Mouse (Mus musculus): ENCODE data around the gene Tspan13. TPM values are rescaled to one million over a fixed set of nuclear protein-coding genes. Genes with fewer than 3 reads are reported as not detected.

Tspan13 gene
- polyA plus RNA-seq (2015; fragmentation: Nextera tagmentation; extraction: Ambion mirVana): 213 and 218 TPM in 2 replicates

- DNase-seq (ENCODE audit: low spot score): peak; percentile 94
Measured at GRCm38 (mm10) chr12:36042348-36042778, at the start of gene Tspan13. Gene Tspan13 (minus strand): TSS chr12:36042500.

DNA sequence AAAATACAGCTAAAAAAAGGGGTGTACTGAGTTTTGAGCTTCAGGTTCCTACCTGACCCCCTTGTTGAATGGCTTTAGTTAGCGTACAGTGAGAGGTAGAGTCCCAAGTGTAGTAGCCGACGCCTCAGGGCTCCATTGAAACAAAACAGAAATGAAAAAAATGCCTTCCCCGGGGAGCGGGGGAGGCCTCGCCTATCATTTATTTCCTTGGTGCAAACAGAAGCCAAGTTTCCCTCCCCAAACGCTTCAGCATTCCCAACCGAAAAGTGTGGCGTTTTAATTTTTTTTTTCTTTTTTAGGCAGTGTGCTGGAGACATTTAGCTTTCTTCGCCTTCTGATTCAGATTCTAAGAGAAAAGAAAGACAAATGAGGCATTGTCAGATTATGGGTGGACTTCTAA, 49.7 kb upstream of the Tspan13 start:
- DNase-seq (ENCODE audit: low spot score): no peak

GRCm38 (mm10) chr12:36089221-36089620, 46.9 kb upstream of the Tspan13 start:
- DNase-seq (ENCODE audit: low spot score): no peak

DNA sequence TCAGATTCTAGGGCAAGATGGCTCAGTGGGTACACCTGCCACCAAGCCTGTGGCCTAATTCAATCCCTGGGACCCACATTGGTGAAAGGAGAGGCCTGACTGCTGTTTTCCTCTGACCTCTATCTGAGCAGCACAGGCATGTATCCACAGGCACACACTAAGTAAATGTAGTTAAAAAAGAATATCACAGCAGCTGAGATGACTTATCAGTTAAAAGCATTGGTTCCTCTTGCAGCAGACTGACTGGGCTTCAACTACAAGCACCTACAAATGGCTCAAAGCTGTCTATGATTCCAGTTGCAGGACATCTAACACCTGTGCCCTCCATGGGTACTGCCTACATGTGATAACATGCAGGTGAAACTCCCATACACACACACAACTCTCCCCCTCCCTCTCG, 46.5 kb upstream of the Tspan13 start:
- no peak for DNase-seq (ENCODE audit: low spot score)

DNA sequence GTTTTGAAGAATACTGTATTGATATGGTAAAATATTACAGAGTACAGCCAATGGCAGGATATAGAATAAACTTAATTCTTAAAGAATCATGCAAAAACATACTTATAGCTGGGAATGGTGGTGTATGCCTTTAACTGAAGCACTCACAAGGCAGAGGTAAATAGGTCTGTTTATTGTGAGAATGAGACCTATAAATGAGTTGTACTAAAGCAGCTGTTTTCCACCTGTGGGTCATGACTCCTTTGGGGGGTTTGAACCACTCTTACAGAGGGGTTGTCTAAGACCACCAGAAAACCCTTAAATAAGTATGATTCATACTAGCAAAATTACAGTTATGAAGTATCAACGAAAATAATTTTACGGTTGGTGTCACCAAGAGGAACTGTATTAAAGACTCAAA, 43.1 kb upstream of the Tspan13 start:
- no peak for DNase-seq (ENCODE audit: low spot score)

DNA sequence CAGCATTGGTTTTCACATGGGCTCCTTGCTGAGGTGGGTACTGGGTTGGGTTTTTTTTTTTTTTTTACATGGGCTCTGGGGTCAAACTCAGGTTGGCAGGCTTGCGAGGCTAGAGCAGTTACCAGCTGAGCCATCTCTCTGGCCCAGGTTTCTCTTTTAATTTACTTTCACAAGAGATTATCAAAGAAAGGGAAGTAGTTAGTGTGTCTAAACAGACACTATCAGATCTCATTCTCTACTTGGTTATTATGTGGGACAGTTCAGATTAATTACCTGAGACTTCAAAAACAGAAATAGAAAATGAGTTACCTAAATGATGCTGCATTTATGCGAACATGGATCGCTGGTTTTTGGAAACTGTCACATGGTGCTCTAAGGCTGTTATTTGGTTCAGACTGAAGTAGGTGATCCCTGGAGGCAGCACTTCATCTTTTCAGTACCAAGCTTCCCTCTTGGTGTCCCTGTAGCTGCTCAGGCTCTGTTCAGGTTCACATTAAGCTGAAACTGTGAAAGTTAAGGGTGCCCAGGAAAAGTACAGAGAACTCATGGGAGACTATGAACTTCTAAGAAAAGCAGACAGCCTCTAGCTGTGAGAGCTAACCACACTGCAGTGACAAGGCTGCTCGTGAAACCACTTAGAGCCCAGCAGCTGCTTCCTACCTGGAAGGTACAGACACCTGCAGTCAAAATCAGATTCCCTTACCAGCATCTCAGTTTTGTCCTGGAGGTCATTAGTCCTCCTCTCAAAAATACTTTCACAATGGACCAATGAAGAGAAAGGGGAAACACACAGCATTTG, 36.0 kb upstream of the Tspan13 start:
- DNase-seq (ENCODE audit: low spot score): peak; percentile 41

GRCm38 (mm10) chr12:36072860-36073259, 30.6 kb upstream of the Tspan13 start:
- DNase-seq (ENCODE audit: low spot score): peak; percentile 42

GRCm38 (mm10) chr12:36070231-36070630, 27.9 kb upstream of the Tspan13 start:
- no peak for DNase-seq (ENCODE audit: low spot score)

DNA sequence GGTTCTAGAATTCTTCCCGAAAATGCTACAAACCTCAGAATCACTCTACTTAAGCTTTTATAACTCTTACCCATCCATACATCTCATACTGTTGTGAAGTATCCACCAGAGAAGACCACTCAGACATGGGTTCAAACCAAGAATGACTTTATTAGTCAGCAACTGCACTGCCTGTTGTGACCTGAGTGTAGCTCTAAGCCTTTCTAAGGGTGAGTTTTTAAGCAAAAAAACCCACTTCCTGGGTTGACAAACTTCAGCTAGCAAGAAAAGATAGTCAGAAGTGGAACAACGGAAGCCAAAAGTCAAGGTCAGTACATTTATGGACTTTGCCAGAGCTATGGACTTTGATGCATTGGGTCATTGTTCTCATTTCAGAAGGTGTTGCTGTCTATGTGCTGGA, 25.2 kb upstream of the Tspan13 start:
- DNase-seq (ENCODE audit: low spot score): no peak

DNA sequence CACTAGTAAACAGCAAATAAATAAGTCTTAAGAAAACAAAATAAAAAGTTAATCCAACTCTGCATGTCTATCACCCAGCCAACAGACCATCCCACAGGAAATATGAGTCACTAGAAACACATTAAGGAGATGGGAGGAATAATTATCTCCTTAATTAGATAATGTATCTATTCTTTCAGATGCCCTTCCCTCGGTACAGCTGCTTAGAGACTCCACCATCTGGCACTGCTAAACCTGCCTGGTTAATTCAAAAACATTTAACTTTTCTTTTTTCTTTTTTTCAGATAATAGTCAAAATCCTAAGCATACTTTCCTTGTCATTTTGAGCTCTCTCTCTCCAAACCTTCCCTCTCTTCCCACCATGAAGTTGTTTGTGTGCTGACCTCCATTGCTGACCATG, 23.6 kb upstream of the Tspan13 start:
- no peak for DNase-seq (ENCODE audit: low spot score)

DNA sequence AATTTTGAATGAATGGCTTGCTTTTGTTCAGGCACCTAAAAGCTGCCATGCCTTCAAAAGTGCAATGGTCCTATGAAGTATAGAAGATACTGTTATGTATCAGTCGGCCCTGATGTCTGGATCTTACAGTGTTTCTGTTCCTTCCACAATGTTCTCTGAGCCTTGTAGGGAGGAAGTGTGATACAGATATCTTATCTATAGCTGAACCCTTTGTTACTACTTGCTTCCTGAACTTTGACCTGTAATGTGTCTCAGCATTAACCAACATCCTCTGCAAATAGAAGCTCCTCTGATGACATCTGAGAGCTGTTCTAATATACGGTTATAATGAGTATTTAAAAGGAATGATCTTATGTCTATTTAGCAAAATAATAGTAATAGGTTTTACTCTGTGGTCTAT, 15.4 kb upstream of the Tspan13 start:
- DNase-seq (ENCODE audit: low spot score): no peak

- DNase-seq (ENCODE audit: low spot score): no peak
Measured at GRCm38 (mm10) chr12:36050276-36050675, 8.0 kb upstream of the Tspan13 start.

GRCm38 (mm10) chr12:36047593-36047992, 5.3 kb upstream of the Tspan13 start:
- DNase-seq (ENCODE audit: low spot score): no peak

DNA sequence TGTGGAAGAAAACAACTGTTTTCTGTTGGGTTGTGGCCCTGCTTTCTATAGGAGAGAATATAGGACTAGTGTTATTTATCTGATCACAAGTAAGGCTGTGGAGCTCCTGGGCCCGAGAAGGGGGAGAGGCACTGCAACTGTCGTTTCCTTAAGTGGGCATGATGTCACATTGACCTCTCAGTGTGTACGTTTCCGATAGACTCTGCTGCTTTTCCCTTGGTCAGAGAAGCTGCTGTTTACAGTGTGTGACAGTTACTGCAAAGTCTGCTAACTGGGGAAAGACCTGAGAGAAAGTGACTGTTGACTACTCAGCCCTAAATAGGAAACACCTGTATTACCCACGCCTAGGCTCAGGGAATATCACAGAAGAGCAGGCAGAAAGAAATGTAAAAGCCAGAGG, 3.9 kb upstream of the Tspan13 start:
- peak; percentile 53 for DNase-seq (ENCODE audit: low spot score)

- DNase-seq (ENCODE audit: low spot score): no peak
Measured at GRCm38 (mm10) chr12:36044691-36045090, 2.4 kb upstream of the Tspan13 start.

DNA sequence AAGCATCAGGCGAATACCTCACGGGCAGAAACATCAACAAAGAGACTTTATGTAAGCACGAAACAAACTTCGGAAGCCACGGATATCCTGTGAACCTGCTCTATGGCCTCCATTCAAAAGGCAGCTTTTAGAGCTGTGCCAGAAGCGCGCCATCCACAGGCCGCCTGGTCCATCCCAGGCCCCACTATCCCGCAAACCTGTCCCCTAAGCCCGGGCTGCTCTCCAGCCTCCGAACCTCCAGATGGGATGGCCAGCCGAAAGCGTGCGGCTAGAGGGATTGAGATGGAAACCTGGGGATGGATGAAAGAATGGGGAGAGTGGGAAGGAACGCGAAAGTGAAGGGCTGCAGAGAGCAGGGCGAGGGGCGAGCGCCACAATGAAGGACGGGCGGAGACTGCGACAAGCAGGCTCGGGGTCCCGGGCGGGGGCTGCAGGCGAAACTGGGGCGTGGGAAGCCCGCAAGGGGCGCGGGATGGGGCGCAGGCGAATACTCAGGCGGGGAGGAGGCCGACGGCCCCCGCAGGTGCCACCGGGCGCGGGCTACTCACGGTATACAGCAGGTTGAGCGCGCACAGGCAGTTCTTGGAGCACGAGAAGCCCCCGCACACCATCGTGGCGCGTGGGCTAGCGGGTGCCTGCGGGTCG, 475 bp downstream of the Tspan13 start:
- DNase-seq (ENCODE audit: low spot score): peak; percentile 70

DNA sequence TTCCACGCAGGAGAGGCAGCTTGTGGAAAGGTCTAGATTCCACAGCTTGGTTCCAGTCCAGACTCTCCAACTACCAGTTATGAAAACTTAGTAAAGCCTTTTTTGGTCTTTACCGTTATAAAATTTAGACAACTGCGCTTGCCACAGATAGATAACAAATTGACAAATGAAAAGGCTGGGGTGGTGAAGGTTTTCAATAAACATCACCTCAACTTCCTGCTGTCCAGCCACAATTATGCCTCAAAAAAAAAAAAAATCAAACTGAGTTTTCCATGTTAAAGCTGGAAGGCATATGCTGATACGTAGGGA, 1.1 kb downstream of the Tspan13 start:
- no peak for DNase-seq (ENCODE audit: low spot score)

- DNase-seq (ENCODE audit: low spot score): no peak
Measured at GRCm38 (mm10) chr12:36040571-36041280, 1.6 kb downstream of the Tspan13 start.

- peak; percentile 62 for DNase-seq (ENCODE audit: low spot score)
Measured at GRCm38 (mm10) chr12:36039541-36040084, 2.7 kb downstream of the Tspan13 start.

DNA sequence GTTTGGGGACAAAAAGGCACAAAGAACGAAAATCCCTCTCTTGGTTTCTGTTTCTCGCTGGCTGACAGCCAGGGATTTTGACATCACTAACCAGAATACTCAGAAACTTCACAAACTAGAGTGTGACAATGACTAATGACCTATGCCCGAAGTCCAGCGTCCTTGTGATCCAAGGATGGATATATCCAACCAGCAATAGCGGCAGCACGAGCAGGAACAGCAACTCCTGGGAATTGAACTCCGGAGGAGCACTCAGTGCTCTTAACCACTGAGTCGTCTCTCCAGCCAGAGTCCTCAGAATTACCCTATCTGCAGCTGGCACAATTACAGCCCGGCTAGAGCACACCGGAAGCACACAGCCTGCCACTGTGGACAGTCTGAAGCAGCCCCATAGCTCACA, 5.5 kb downstream of the Tspan13 start:
- no peak for DNase-seq (ENCODE audit: low spot score)

- DNase-seq (ENCODE audit: low spot score): no peak
Measured at GRCm38 (mm10) chr12:36036121-36036520, 6.2 kb downstream of the Tspan13 start.

GRCm38 (mm10) chr12:36035501-36035900, 6.8 kb downstream of the Tspan13 start:
- no peak for DNase-seq (ENCODE audit: low spot score)

Measured in thymus, postnatal 0 days (tissue).